Mouse (Mus musculus) CH12.LX (cell line): ENCODE measurements around the gene Ccdc88c.
"Not testable (repeated sequence)": the region's sequence is repeated elsewhere in the genome, so short reads cannot be mapped to it uniquely, and the experiment has no call there.

Experiments used
- BHLHE40 ChIP-seq: IDR thresholded peaks from 2 replicates; pipeline ENCODE4 v1.6.1; 2011; ENCODE audit warnings: mild to moderate bottlenecking, low read depth, low read length, improper control_type of control experiment
- CTCF ChIP-seq, 2 experiments: IDR thresholded peaks in 1 of 2; conservative IDR thresholded peaks in 1 of 2; 2 replicates each; pipeline ENCODE4 v1.5.1; 2011 to 2012; ENCODE audit warnings: low read depth in 2 of 2, low read length in 2 of 2, improper control_type of control experiment in 1 of 2, inconsistent platforms in 1 of 2, mild to moderate bottlenecking in 1 of 2, moderate library complexity in 1 of 2

GRCm38 (mm10) chr12:101013668-101014067, 15.2 kb downstream of the Ccdc88c start:
- not testable (repeated sequence) for TF ChIP-seq BHLHE40; CTCF (conservative IDR thresholded peaks at IDR 0.05 in 1 of 2, IDR thresholded peaks at IDR 0.05 in 1 of 2; ENCODE audit: low read depth in 2 of 2, low read length in 2 of 2)
